Mouse (Mus musculus): ENCODE measurements around the gene Kndc1. TPM values are rescaled to one million over a fixed set of nuclear protein-coding genes. Genes with fewer than 3 reads are reported as not detected.

Gene Kndc1
- polyA plus RNA-seq, 1 experiment from 2014 or later: 1.2 TPM

DNA sequence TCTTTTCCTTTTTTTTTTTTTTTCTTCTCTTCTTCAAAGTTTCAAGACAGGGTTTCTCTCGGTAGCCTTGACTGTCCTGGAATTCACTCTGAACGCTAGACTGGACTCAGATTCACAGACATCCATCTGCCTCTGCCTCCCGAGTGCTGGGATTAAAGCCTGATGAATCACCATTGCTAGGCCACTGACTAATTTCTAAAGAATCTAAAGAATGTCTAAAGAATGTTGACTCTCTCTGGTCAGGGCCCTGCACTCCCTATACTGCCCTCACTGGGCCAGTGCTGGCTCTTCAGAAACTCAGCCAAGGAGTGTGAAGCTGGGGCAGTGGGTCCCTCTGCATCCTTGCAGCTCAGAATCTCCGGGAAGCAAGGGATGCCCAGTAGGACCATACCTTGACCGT, 81.0 kb downstream of the Kndc1 start:
- H3K27me3 ChIP-seq: peaks cover 57% of the 10 kb centered on the region
- peaks cover 13% of the 10 kb centered on the region for H3K4me1 ChIP-seq
- no peak overlapping the region for H3K27ac ChIP-seq (replicated peaks)
- H3K9me3 ChIP-seq: no peaks in the 10 kb centered on the region
- H3K4me3 ChIP-seq: no peak overlapping the region
- H3K9ac ChIP-seq (replicated peaks): no peak overlapping the region
- no peak overlapping the region for H3K4me2 ChIP-seq (replicated peaks)
- WGBS: 51% methylated on average over 5 of the region's 5 CpGs
- ATAC-seq (ENCODE audit: low FRiP score, low read depth): no peak
- H3K36me3 ChIP-seq: no peaks in the 10 kb centered on the region

DNA sequence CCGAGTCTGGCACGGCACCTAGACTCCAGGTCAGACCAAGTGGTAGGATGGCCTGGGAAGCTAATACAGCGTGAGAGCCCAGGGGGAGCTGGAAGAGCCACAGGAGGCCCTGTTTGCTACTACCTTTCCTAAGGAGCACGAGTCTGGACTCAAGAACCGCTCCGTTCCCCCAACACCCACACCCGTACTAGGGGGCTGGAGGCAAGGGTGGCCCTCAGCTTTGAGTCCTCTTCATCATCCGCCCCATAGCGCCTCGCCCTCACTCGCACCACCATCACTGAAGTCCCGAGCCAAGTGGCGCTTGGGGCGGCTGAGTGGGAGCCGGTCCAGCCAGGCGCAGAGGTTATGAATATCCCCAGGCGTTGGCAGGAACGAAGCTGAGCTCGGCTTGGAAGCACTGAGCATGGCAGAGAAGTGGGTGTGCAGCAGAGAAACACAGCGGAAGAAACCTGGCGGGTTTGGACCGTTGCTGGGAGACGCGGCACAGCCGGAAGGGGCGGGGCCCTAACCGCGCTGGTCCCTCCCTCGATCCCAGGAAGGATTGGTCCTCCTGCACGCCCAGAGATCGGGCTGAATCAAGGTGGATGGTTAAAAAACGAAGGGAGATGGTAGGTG, 83.9 kb downstream of the Kndc1 start, which contains the start of gene 6430531B16Rik:
TSS of gene 6430531B16Rik (minus strand) at position 478 of the 615 bp plus-strand sequence.
- Histone ChIP-seq H3K9me3 (no peaks in the 10 kb centered on the region), H3K27me3 (peaks cover 33% of the 10 kb centered on the region), H3K4me3 (peak within 1 kb of the TSS; percentile 51), H3K4me1 (peaks cover 13% of the 10 kb centered on the region), H3K9ac (replicated peaks) (peak within 1 kb of the TSS; percentile 66), H3K36me3 (no peaks in the 10 kb centered on the region), H3K27ac (replicated peaks) (no peak within 1 kb of the TSS), H3K4me2 (replicated peaks) (peak within 1 kb of the TSS; percentile 75)
- WGBS: 5% methylated on average over 32 of the region's 32 CpGs
- peak; percentile 95 for ATAC-seq (ENCODE audit: low FRiP score, low read depth)

DNA sequence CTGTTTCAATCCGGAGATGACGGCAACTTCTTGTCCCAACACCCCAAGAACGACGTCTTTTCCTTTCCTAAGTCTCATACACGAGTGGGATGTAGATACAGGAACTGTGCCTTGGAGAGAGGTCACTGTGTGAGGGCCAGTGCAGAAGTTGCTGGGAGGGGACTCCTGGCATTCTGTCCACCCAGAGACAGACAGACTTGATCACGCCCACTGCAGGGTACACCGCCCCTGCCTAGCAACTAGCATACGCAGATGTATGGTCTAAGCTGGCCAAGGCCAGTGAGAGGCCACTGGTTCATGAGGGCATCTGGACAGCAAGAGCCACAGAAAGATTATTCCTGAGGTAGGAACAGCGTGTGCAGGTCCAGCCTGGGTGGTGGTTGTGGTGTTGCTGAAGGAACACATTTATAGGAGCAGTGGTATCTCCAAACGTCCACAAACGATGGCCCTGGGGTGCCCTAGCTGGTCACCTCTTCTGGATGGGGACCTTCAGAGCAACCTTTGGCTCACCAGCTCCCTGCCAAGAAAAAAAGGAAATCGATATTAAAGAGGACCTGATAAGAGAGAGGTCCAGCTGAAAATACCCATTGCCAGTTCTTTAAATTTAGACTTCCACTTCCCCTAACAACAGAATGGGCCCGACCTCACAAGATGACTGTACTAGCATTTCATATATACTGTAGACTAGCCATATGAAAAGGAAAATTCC, 84.7 kb downstream of the Kndc1 start:
- Histone ChIP-seq H3K4me1 (peaks cover 13% of the 10 kb centered on the region), H3K4me2 (replicated peaks) (peak overlapping the region; percentile 75), H3K9ac (replicated peaks) (peak overlapping the region; percentile 66; the same call in 1 of the 2 replicates), H3K27ac (replicated peaks) (no peak overlapping the region), H3K9me3 (no peaks in the 10 kb centered on the region), H3K36me3 (no peaks in the 10 kb centered on the region), H3K4me3 (peak overlapping the region; percentile 51), H3K27me3 (peaks cover 30% of the 10 kb centered on the region)
- WGBS: 45% methylated on average over 13 of the region's 13 CpGs
- ATAC-seq (ENCODE audit: low FRiP score, low read depth): peak; percentile 72

DNA sequence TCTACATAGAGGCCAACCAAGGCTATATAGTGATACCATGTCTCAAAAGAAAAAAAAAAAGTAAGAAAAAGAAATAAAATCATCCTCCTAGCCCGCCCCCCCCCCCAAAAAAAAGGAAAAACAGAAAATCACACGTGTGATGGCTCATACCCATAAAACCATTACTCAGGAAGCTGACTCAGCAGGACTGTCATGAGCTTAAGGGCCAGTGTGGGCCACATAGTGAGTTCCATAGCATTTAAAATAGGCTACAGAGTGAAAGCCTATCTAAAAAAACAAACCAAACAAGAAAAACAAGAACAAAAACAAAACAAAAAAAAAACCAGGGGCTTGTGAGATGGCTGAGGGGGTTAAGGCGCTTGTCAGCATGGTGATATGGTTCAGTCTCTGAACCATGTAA, 86.3 kb downstream of the Kndc1 start:
- H3K36me3 ChIP-seq: no peaks in the 10 kb centered on the region
- no peak overlapping the region for H3K4me3 ChIP-seq
- no peak overlapping the region for H3K9ac ChIP-seq (replicated peaks)
- peaks cover 13% of the 10 kb centered on the region for H3K4me1 ChIP-seq
- H3K9me3 ChIP-seq: no peaks in the 10 kb centered on the region
- no peak overlapping the region for H3K27ac ChIP-seq (replicated peaks)
- no peak overlapping the region for H3K4me2 ChIP-seq (replicated peaks)
- WGBS: 65% methylated on average over 3 of the region's 3 CpGs
- ATAC-seq (ENCODE audit: low FRiP score, low read depth): no peak
- peaks cover 28% of the 10 kb centered on the region for H3K27me3 ChIP-seq

DNA sequence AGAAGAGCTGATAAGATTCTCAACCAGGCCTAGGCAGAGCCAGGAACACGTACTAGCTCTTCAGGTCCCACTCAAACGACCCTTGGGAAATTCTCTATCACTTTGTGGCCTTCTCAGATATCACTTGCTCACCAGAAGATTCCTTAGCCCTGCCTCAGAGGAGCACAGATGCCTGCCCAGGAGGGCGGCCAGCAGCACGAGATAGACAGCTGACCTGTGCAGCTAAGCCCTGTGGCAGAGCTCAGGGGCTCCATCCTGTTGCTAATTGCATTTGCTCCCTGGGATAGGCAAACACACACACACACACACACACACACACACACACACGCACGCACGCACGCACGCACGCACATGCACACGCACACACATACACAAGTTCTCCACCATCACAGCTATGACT, 87.6 kb downstream of the Kndc1 start:
- no peak overlapping the region for H3K27ac ChIP-seq (replicated peaks)
- H3K4me1 ChIP-seq: peaks cover 13% of the 10 kb centered on the region
- no peak for ATAC-seq (ENCODE audit: low FRiP score, low read depth)
- no peak overlapping the region for H3K9ac ChIP-seq (replicated peaks)
- no peak overlapping the region for H3K4me3 ChIP-seq
- peaks cover 20% of the 10 kb centered on the region for H3K27me3 ChIP-seq
- WGBS: 91% methylated on average over 11 of the region's 11 CpGs
- no peaks in the 10 kb centered on the region for H3K36me3 ChIP-seq
- no peak overlapping the region for H3K4me2 ChIP-seq (replicated peaks)
- H3K9me3 ChIP-seq: no peaks in the 10 kb centered on the region

DNA sequence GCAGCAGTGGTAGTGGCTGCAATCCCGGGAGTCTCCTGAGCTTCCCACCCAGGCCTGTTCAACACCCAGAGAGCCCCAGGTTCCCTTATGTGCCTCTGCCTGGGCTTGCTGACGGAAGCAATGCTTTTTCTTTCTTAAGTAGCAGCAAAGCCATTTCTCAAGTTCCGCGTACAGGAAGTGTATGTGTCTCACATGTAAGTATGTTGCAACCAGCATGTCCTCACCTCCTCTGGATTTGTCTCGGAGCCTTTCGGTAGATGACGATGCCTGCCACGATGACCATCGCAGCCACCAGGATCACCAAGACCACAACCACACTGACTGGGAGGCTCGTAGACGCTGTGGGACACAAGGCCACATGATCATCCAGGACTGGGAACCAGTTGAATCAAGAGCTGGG, 90.0 kb downstream of the Kndc1 start:
- H3K9ac ChIP-seq (replicated peaks): no peak overlapping the region
- H3K9me3 ChIP-seq: no peaks in the 10 kb centered on the region
- no peak overlapping the region for H3K4me3 ChIP-seq
- H3K36me3 ChIP-seq: no peaks in the 10 kb centered on the region
- peaks cover 8% of the 10 kb centered on the region for H3K27me3 ChIP-seq
- H3K4me2 ChIP-seq (replicated peaks): no peak overlapping the region
- H3K4me1 ChIP-seq: no peaks in the 10 kb centered on the region
- H3K27ac ChIP-seq (replicated peaks): no peak overlapping the region
- no peak for ATAC-seq (ENCODE audit: low FRiP score, low read depth)
- 89% methylated on average over 11 of the region's 11 CpGs for WGBS

DNA sequence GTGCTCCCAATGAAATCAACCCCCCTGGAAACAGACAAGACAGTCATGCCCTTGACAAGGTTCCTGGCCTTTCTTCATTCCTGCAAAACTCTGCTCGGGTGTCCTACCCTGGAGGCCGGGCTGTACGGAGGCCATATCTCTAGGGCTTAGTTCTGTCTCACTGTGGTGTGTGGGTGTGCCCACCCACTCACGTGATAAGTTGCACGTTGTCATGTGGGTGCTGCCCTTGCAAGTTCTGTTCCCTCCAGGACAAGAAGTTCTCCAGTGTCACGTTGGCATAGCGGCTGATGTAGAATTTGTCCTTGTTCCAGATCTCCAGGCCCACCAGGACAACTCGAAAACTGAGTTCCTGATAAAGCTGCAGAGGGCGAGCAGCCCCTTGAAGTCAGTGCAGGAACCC, 93.8 kb downstream of the Kndc1 start:
- no peaks in the 10 kb centered on the region for H3K4me1 ChIP-seq
- WGBS: 90% methylated on average over 9 of the region's 9 CpGs
- no peak overlapping the region for H3K9ac ChIP-seq (replicated peaks)
- no peak overlapping the region for H3K4me3 ChIP-seq
- H3K9me3 ChIP-seq: no peaks in the 10 kb centered on the region
- no peak overlapping the region for H3K27ac ChIP-seq (replicated peaks)
- no peaks in the 10 kb centered on the region for H3K36me3 ChIP-seq
- ATAC-seq (ENCODE audit: low FRiP score, low read depth): no peak
- no peaks in the 10 kb centered on the region for H3K27me3 ChIP-seq
- no peak overlapping the region for H3K4me2 ChIP-seq (replicated peaks)

DNA sequence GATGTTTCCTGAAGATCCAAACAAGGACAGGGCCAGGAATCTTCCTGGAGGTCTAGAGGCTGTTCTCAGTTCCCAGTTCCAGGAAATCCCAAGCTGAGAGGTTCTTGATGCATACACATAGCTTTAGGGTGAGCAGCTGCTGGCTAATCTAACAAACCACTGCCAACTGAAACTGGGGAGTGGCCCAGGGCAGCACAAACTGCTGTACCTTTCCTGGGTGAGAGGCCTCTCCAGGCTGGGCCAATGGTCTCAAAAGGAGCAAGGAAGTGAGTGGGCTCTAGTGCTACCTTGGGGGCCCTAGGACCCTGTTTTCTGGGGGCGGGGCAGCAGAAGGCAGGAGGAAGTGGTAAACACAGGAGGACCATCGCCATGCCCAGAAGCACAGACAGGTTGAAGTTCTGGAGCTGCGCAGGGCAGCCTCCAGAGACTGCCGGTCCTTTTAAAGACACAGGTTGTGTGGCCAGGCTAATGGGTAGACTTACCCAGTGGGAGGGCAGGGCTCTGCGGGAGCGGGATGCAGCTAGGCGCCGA, 96.4 kb downstream of the Kndc1 start:
- Histone ChIP-seq H3K9ac (replicated peaks) (no peak overlapping the region), H3K9me3 (no peaks in the 10 kb centered on the region), H3K27me3 (no peaks in the 10 kb centered on the region), H3K27ac (replicated peaks) (no peak overlapping the region), H3K36me3 (peaks cover 5% of the 10 kb centered on the region; the same call in 1 of the 2 replicates), H3K4me3 (no peak overlapping the region), H3K4me2 (replicated peaks) (no peak overlapping the region), H3K4me1 (no peaks in the 10 kb centered on the region)
- WGBS: 80% methylated on average over 8 of the region's 8 CpGs
- ATAC-seq (ENCODE audit: low FRiP score, low read depth): no peak

MicroRNAs encoded within 50 kb of the gene (microRNA counts, 519-probe panel; counts per million panel counts)
- not detected for microRNA mmu-miR-202-3p
- microRNA mmu-miR-202-5p: not detected

Small RNA genes within 50 kb of the gene (microRNA-seq; reads per million reads assigned to microRNA genes)
- gene Mir202: not detected
- gene Mir7062: 1.4 reads per million
- not detected for gene mmu-mir-7686

Other genes with a start within 250 kb of the Kndc1 start
- gene Cfap46, start 210.9 kb upstream of the Kndc1 start, polyA plus RNA-seq (2016; fragmentation: Nextera tagmentation; extraction: Ambion mirVana): 0.67 and 0.78 TPM in 2 replicates
- 27.0 and 30.3 TPM in 2 replicates for gene Adgra1, start 60.5 kb upstream of the Kndc1 start, polyA plus RNA-seq (2016; fragmentation: Nextera tagmentation; extraction: Ambion mirVana)
- not detected in 2 replicates for gene Utf1, start 49.1 kb downstream of the Kndc1 start, polyA plus RNA-seq (2016; fragmentation: Nextera tagmentation; extraction: Ambion mirVana)
- 0.45 and 0.52 TPM in 2 replicates for gene 6430531B16Rik, start 84.1 kb downstream of the Kndc1 start, polyA plus RNA-seq (2016; fragmentation: Nextera tagmentation; extraction: Ambion mirVana)
- gene Adam8, start 97.9 kb downstream of the Kndc1 start, polyA plus RNA-seq (2016; fragmentation: Nextera tagmentation; extraction: Ambion mirVana): 3.6 and 3.9 TPM in 2 replicates
- gene Zfp511, start 141.7 kb downstream of the Kndc1 start, polyA plus RNA-seq (2016; fragmentation: Nextera tagmentation; extraction: Ambion mirVana): 41.9 and 45.2 TPM in 2 replicates
- 70.6 and 72.7 TPM in 2 replicates for gene Tubgcp2, start 142.0 kb downstream of the Kndc1 start, polyA plus RNA-seq (2016; fragmentation: Nextera tagmentation; extraction: Ambion mirVana)
- 2.5 and 6.9 TPM in 2 replicates for gene Msx3, start 154.4 kb downstream of the Kndc1 start, polyA plus RNA-seq (2016; fragmentation: Nextera tagmentation; extraction: Ambion mirVana)
- 21.4 and 22.3 TPM in 2 replicates for gene Caly, start 187.9 kb downstream of the Kndc1 start, polyA plus RNA-seq (2016; fragmentation: Nextera tagmentation; extraction: Ambion mirVana)
- not detected in 2 replicates for gene Prap1, start 198.7 kb downstream of the Kndc1 start, polyA plus RNA-seq (2016; fragmentation: Nextera tagmentation; extraction: Ambion mirVana)
- 14.6 and 16.1 TPM in 2 replicates for gene Fuom, start 207.7 kb downstream of the Kndc1 start, polyA plus RNA-seq (2016; fragmentation: Nextera tagmentation; extraction: Ambion mirVana)
- gene Paox, start 221.1 kb downstream of the Kndc1 start, polyA plus RNA-seq (2016; fragmentation: Nextera tagmentation; extraction: Ambion mirVana): 9.8 and 11.3 TPM in 2 replicates
- 136 and 142 TPM in 2 replicates for gene Echs1, start 221.8 kb downstream of the Kndc1 start, polyA plus RNA-seq (2016; fragmentation: Nextera tagmentation; extraction: Ambion mirVana)
- 26.1 and 28.8 TPM in 2 replicates for gene Mtg1, start 242.9 kb downstream of the Kndc1 start, polyA plus RNA-seq (2016; fragmentation: Nextera tagmentation; extraction: Ambion mirVana)

Measured in midbrain, embryonic 12.5 days (tissue).